Mouse (Mus musculus) ovary, adult 18-20 months (tissue): ENCODE measurements around the gene Tfb1m.

Experiments used
- DNase-seq: peaks from one replicate; pipeline ENCODE4 v3.0.0; 2022; ENCODE audit warnings: low spot score, mixed read lengths

The Tfb1m gene

GRCm38 (mm10) chr17:3557331-3558311, at the start of gene Tfb1m:
Gene Tfb1m, minus strand, starts transcription at chr17:3557781.
- peak; percentile 98 for DNase-seq

- no peak for DNase-seq
Observed at GRCm38 (mm10) chr17:3602954-3603672, 45.5 kb upstream of the Tfb1m start.

GRCm38 (mm10) chr17:3598393-3598792, 40.8 kb upstream of the Tfb1m start:
- DNase-seq = no peak

- DNase-seq = no peak
Observed at GRCm38 (mm10) chr17:3597866-3598265, 40.3 kb upstream of the Tfb1m start.

GRCm38 (mm10) chr17:3597130-3597529, 39.5 kb upstream of the Tfb1m start:
- DNase-seq = no peak

- peak; percentile 28 for DNase-seq
Observed at GRCm38 (mm10) chr17:3570876-3571275, 13.3 kb upstream of the Tfb1m start.

GRCm38 (mm10) chr17:3562405-3562804, 4.8 kb upstream of the Tfb1m start:
- DNase-seq = no peak

- DNase-seq = no peak
Observed at GRCm38 (mm10) chr17:3560534-3560933, 3.0 kb upstream of the Tfb1m start.

GRCm38 (mm10) chr17:3558356-3558870, 832 bp upstream of the Tfb1m start:
- no peak for DNase-seq

GRCm38 (mm10) chr17:3556251-3556650, 1.3 kb downstream of the Tfb1m start:
- no peak for DNase-seq

- no peak for DNase-seq
Observed at GRCm38 (mm10) chr17:3547725-3548124, 9.9 kb downstream of the Tfb1m start.

- DNase-seq = no peak
Observed at GRCm38 (mm10) chr17:3541033-3541432, 16.5 kb downstream of the Tfb1m start.

GRCm38 (mm10) chr17:3540304-3540703, 17.3 kb downstream of the Tfb1m start:
- no peak for DNase-seq

- no peak for DNase-seq
Observed at GRCm38 (mm10) chr17:3533425-3533824, 24.2 kb downstream of the Tfb1m start.

- no peak for DNase-seq
Observed at GRCm38 (mm10) chr17:3532254-3532653, 25.3 kb downstream of the Tfb1m start, which contains the start of gene Cldn20. Gene Cldn20, plus strand, starts transcription at chr17:3532554.

- no peak for DNase-seq
Observed at GRCm38 (mm10) chr17:3531641-3532040, 25.9 kb downstream of the Tfb1m start.

- DNase-seq = no peak
Observed at GRCm38 (mm10) chr17:3530549-3530948, 27.0 kb downstream of the Tfb1m start.

GRCm38 (mm10) chr17:3529523-3529922, 28.1 kb downstream of the Tfb1m start:
- DNase-seq = no peak

- DNase-seq = no peak
Observed at GRCm38 (mm10) chr17:3527841-3528471, 29.6 kb downstream of the Tfb1m start.

GRCm38 (mm10) chr17:3520344-3520743, 37.2 kb downstream of the Tfb1m start:
- no peak for DNase-seq

GRCm38 (mm10) chr17:3516406-3516805, 41.2 kb downstream of the Tfb1m start:
- no peak for DNase-seq

- no peak for DNase-seq
Observed at GRCm38 (mm10) chr17:3515851-3516250, 41.7 kb downstream of the Tfb1m start.
